Mouse (Mus musculus) limb, embryonic 14.5 days (tissue): Measurements from ENCODE around the gene Rrp9. TPM values are rescaled to one million over a fixed set of nuclear protein-coding genes. Genes with fewer than 3 reads are reported as not detected.

Experiments used
- ATAC-seq: fragments of 200-750 bp; cut with Nextera tagmentation; 2 replicates; pipeline ENCODE4 v1.8.0; 2017; ENCODE audit warnings: low read depth, moderate number of reproducible peaks, moderate TSS enrichment; ENCODE audit not compliant: low FRiP score
- DNase-seq: peaks from one replicate; pipeline ENCODE4 v3.0.0-alpha.2; 2015; ENCODE audit warnings: low spot score
- H3K27ac ChIP-seq: fragments of 300-500 bp; sonication (generic); replicated peaks from 2 replicates; pipeline ENCODE4 v1.5.1; 2014; ENCODE audit warnings: low read depth, mild to moderate bottlenecking, low read length, moderate library complexity, mixed read lengths
- H3K27me3 ChIP-seq: fragments of 300-500 bp; sonication (generic); 2 replicates; pipeline ENCODE4 v1.6.1; 2014; ENCODE audit warnings: low read length, mixed read lengths; ENCODE audit not compliant: control insufficient read depth, insufficient read depth
- H3K36me3 ChIP-seq: fragments of 300-500 bp; sonication (generic); 2 replicates; pipeline ENCODE4 v1.6.1; 2014; ENCODE audit warnings: mild to moderate bottlenecking, low read length, moderate library complexity, mixed read lengths; ENCODE audit not compliant: control insufficient read depth, insufficient read depth
- H3K4me1 ChIP-seq: fragments of 300-500 bp; sonication (generic); 2 replicates; pipeline ENCODE4 v1.6.1; 2014; ENCODE audit warnings: antibody characterized with exemption, low read length, mixed read lengths; ENCODE audit not compliant: control insufficient read depth, insufficient read depth
- H3K4me2 ChIP-seq: fragments of 300-500 bp; sonication (generic); replicated peaks from 2 replicates; pipeline ENCODE4 v1.6.1; 2014; ENCODE audit warnings: low read depth, mild to moderate bottlenecking, low read length, moderate library complexity; ENCODE audit not compliant: severe bottlenecking
- H3K4me3 ChIP-seq: fragments of 300-500 bp; sonication (generic); replicated peaks from 2 replicates; pipeline ENCODE4 v1.5.1; 2014; ENCODE audit warnings: low read length
- H3K9ac ChIP-seq: fragments of 300-500 bp; sonication (generic); 2 replicates; pipeline ENCODE4 v1.6.1; 2014; ENCODE audit warnings: mild to moderate bottlenecking, low read depth, low read length, moderate library complexity; ENCODE audit not compliant: severe bottlenecking
- H3K9me3 ChIP-seq: fragments of 300-500 bp; sonication (generic); 2 replicates; pipeline ENCODE4 v1.6.1; 2016; ENCODE audit warnings: low read length; ENCODE audit not compliant: control insufficient read depth
- POLR2A ChIP-seq: fragments of 200-500 bp; IDR thresholded peaks from 2 replicates; pipeline ENCODE4 v1.8.0; 2012; ENCODE audit warnings: inconsistent platforms, mild to moderate bottlenecking, moderate library complexity, borderline replicate concordance; ENCODE audit not compliant: insufficient read depth, insufficient read length; ENCODE audit errors: extremely low read depth
- WGBS: fragments of 180-500 bp; shearing (Covaris S2); extraction: QIAGEN DNeasy Blood & Tissue Kit; methylation state at CpG from one replicate; pipeline ENCODE4 v1.1.7; 2014; 5-methylcytosine and 5-hydroxymethylcytosine counted together
- polyA plus RNA-seq, 2 experiments: library from polyadenylated mRNA; depleted of rRNA in 1 of 2; stranded (reverse) in 1 of 2; unstranded in 1 of 2; fragments of >200 nt; fragmentation: Nextera tagmentation in 1 of 2; extraction: Ambion mirVana in 1 of 2; gene quantifications; 2 replicates each; pipeline versions ENCODE4 v1.2.1 to v1.2.3; 2012 to 2014

The Rrp9 gene
- polyA plus RNA-seq, 2 experiments, result 42.7 to 44.2 TPM

GRCm38 (mm10) chr9:106469776-106470175, 6.0 kb upstream of the Rrp9 start:
- no peak for TF ChIP-seq POLR2A
- no peak for DNase-seq
- Histone ChIP-seq H3K9me3 (no peaks in the 10 kb centered on the region), H3K4me2 (no peak overlapping the region), H3K4me3 (no peak overlapping the region), H3K9ac (no peak overlapping the region), H3K27me3 (no peaks in the 10 kb centered on the region), H3K4me1 (peaks cover 7% of the 10 kb centered on the region), H3K36me3 (no peaks in the 10 kb centered on the region), H3K27ac (no peak overlapping the region)
- no peak for ATAC-seq
- WGBS, result 64% methylated on average over 9 of the region's 9 CpGs

- WGBS, result 61% methylated on average over 14 of the region's 14 CpGs
- Histone ChIP-seq H3K4me2 (no peak overlapping the region), H3K9me3 (no peaks in the 10 kb centered on the region), H3K4me1 (peaks cover 10% of the 10 kb centered on the region), H3K27me3 (no peaks in the 10 kb centered on the region), H3K27ac (no peak overlapping the region), H3K9ac (0 out of 2 replicates have a peak overlapping the region, but pooled peaks have one; percentile 7), H3K4me3 (no peak overlapping the region), H3K36me3 (no peaks in the 10 kb centered on the region)
- no peak for TF ChIP-seq POLR2A
- no peak for ATAC-seq
- no peak for DNase-seq
These were observed 4.6 kb upstream of the Rrp9 start for GRCm38 (mm10) chr9:106470991-106471750.

- Histone ChIP-seq H3K4me1 (peaks cover 14% of the 10 kb centered on the region), H3K4me2 (no peak overlapping the region), H3K4me3 (no peak overlapping the region), H3K27me3 (no peaks in the 10 kb centered on the region), H3K36me3 (no peaks in the 10 kb centered on the region), H3K9me3 (no peaks in the 10 kb centered on the region), H3K27ac (no peak overlapping the region), H3K9ac (0 out of 2 replicates have a peak overlapping the region, but pooled peaks have one; percentile 7)
- DNase-seq, result no peak
- no peak for TF ChIP-seq POLR2A
- WGBS, result 9% methylated on average over 5 of the region's 5 CpGs
- no peak for ATAC-seq
These were observed 3.9 kb upstream of the Rrp9 start for GRCm38 (mm10) chr9:106471892-106472291.

GRCm38 (mm10) chr9:106472321-106472720, 3.4 kb upstream of the Rrp9 start:
- H3K36me3 ChIP-seq, result no peaks in the 10 kb centered on the region
- no peak overlapping the region for H3K4me2 ChIP-seq
- peaks cover 14% of the 10 kb centered on the region for H3K4me1 ChIP-seq
- ATAC-seq (no peak), DNase-seq (no peak)
- H3K9me3 ChIP-seq, result no peaks in the 10 kb centered on the region
- no peak overlapping the region for H3K9ac ChIP-seq
- TF ChIP-seq POLR2A, result no peak
- 64% methylated on average over 4 of the region's 4 CpGs for WGBS
- H3K27me3 ChIP-seq, result no peaks in the 10 kb centered on the region
- no peak overlapping the region for H3K27ac ChIP-seq
- no peak overlapping the region for H3K4me3 ChIP-seq

GRCm38 (mm10) chr9:106473081-106473752, 2.5 kb upstream of the Rrp9 start:
- no peak overlapping the region for H3K4me3 ChIP-seq
- H3K9ac ChIP-seq, result no peak overlapping the region
- H3K4me2 ChIP-seq, result no peak overlapping the region
- whole genome bisulfite sequencing, result 89% methylated on average over 16 of the region's 16 CpGs
- peaks cover 21% of the 10 kb centered on the region for H3K4me1 ChIP-seq
- H3K27me3 ChIP-seq, result no peaks in the 10 kb centered on the region
- no peak overlapping the region for H3K27ac ChIP-seq
- no peak for DNase-seq
- H3K36me3 ChIP-seq, result no peaks in the 10 kb centered on the region
- no peak for TF ChIP-seq POLR2A
- no peaks in the 10 kb centered on the region for H3K9me3 ChIP-seq
- ATAC-seq, result no peak
